Mouse (Mus musculus) small intestine, adult 2 months (tissue): Measurements from ENCODE around the gene Pola1.

Experiments used
- CTCF ChIP-seq: fragments of 200-500 bp; IDR thresholded peaks from 2 replicates; pipeline ENCODE4 v1.5.1; 2012; ENCODE audit warnings: low read depth, mild to moderate bottlenecking, control low read depth, inconsistent platforms, low read length, moderate library complexity, mixed read lengths; ENCODE audit not compliant: insufficient replicate concordance, insufficient read length; ENCODE audit errors: extremely low read depth
- POLR2A ChIP-seq: fragments of 200-500 bp; IDR thresholded peaks from 2 replicates; pipeline ENCODE4 v1.6.1; 2012; ENCODE audit warnings: low read depth, mild to moderate bottlenecking, control low read depth, inconsistent platforms, low read length, moderate library complexity

- TF ChIP-seq CTCF (no peak), POLR2A (no peak)
Measured at GRCm38 (mm10) chrX:93643600-93643999, 11.6 kb upstream of the Pola1 start.
